Mouse (Mus musculus) spleen, postnatal 36 days (tissue): ENCODE measurements around the gene Cyp1b1.

ENCODE experiments used
- DNase-seq, 2 experiments: peaks; one replicate each; pipeline ENCODE4 v3.0.0; 2022; ENCODE audit warnings: low spot score in 2 of 2, mixed read lengths in 1 of 2

Gene Cyp1b1

GRCm38 (mm10) chr17:79714931-79715637 lies at the start of gene Cyp1b1:
Gene Cyp1b1, minus strand, starts transcription at chr17:79715061.
- DNase-seq: no peak

GRCm38 (mm10) chr17:79761841-79762240 lies 47.0 kb upstream of the Cyp1b1 start:
- no peak for DNase-seq

GRCm38 (mm10) chr17:79753831-79754230 lies 39.0 kb upstream of the Cyp1b1 start:
- DNase-seq: no peak

GRCm38 (mm10) chr17:79752836-79753235 lies 38.0 kb upstream of the Cyp1b1 start:
- DNase-seq: no peak

- no peak for DNase-seq
Measured at GRCm38 (mm10) chr17:79751661-79752191, 36.9 kb upstream of the Cyp1b1 start.

GRCm38 (mm10) chr17:79749647-79750046 lies 34.8 kb upstream of the Cyp1b1 start:
- no peak for DNase-seq

GRCm38 (mm10) chr17:79746954-79747353 lies 32.1 kb upstream of the Cyp1b1 start:
- DNase-seq: no peak

- no peak for DNase-seq
Measured at GRCm38 (mm10) chr17:79746146-79746591, 31.3 kb upstream of the Cyp1b1 start.

- no peak for DNase-seq
Measured at GRCm38 (mm10) chr17:79745051-79745731, 30.3 kb upstream of the Cyp1b1 start.

- DNase-seq: no peak
Measured at GRCm38 (mm10) chr17:79743507-79743906, 28.6 kb upstream of the Cyp1b1 start.

GRCm38 (mm10) chr17:79742635-79743034 lies 27.8 kb upstream of the Cyp1b1 start:
- DNase-seq: no peak

- no peak for DNase-seq
Measured at GRCm38 (mm10) chr17:79738847-79739498, 24.1 kb upstream of the Cyp1b1 start.

GRCm38 (mm10) chr17:79737598-79737997 lies 22.7 kb upstream of the Cyp1b1 start:
- no peak for DNase-seq

GRCm38 (mm10) chr17:79733039-79733438 lies 18.2 kb upstream of the Cyp1b1 start:
- DNase-seq: no peak

GRCm38 (mm10) chr17:79730988-79731387 lies 16.1 kb upstream of the Cyp1b1 start:
- DNase-seq: no peak

- DNase-seq: no peak
Measured at GRCm38 (mm10) chr17:79728585-79729503, 14.0 kb upstream of the Cyp1b1 start.

GRCm38 (mm10) chr17:79728053-79728584 lies 13.3 kb upstream of the Cyp1b1 start:
- DNase-seq: no peak

- DNase-seq: no peak
Measured at GRCm38 (mm10) chr17:79726613-79727012, 11.8 kb upstream of the Cyp1b1 start.

GRCm38 (mm10) chr17:79720681-79721080 lies 5.8 kb upstream of the Cyp1b1 start:
- no peak for DNase-seq

GRCm38 (mm10) chr17:79715649-79716143 lies 835 bp upstream of the Cyp1b1 start:
- peak; percentile 54 to 60 for DNase-seq

- DNase-seq: no peak
Measured at GRCm38 (mm10) chr17:79714368-79714895, 429 bp downstream of the Cyp1b1 start.
